Mouse (Mus musculus) lung, postnatal 0 days (tissue): ENCODE data around the gene Stk17b.

Experiments
- CTCF ChIP-seq: IDR thresholded peaks from 2 replicates; pipeline ENCODE4 v1.5.1; 2016; ENCODE audit warnings: antibody characterized with exemption, mild to moderate bottlenecking
- EP300 ChIP-seq: IDR thresholded peaks from 2 replicates; pipeline ENCODE4 v1.6.1; 2016; ENCODE audit warnings: antibody characterized with exemption, mild to moderate bottlenecking, control low read depth

GRCm38 (mm10) chr1:53820041-53820632, 35.1 kb upstream of the Stk17b start:
- TF ChIP-seq CTCF (no peak), EP300 (no peak)
